Mouse (Mus musculus): ENCODE measurements around the gene Sclt1.
"Not testable (repeated sequence)": the region's sequence is repeated elsewhere in the genome, so short reads cannot be mapped to it uniquely, and the experiment has no call there.

The Sclt1 gene

GRCm38 (mm10) chr3:41742278-41742934 lies at the start of gene Sclt1, which contains the start of gene D3Ertd751e:
Sclt1 (minus strand) TSS chr3:41742514.
D3Ertd751e (plus strand) TSS chr3:41742611.
- DNase-seq, result peak; percentile 93 to 94

- no peak for DNase-seq
Observed at GRCm38 (mm10) chr3:41762091-41762490, 19.8 kb upstream of the Sclt1 start.

- no peak for DNase-seq
Observed at GRCm38 (mm10) chr3:41754556-41754955, 12.2 kb upstream of the Sclt1 start.

- peak in 1 of 2 experiments; percentile 8 for DNase-seq
Observed at GRCm38 (mm10) chr3:41743436-41743835, 1.1 kb upstream of the Sclt1 start.

- DNase-seq, result peak in 1 of 2 experiments; percentile 2
Observed at GRCm38 (mm10) chr3:41741601-41742277, 575 bp downstream of the Sclt1 start.

- DNase-seq, result no peak
Observed at GRCm38 (mm10) chr3:41695681-41696080, 46.6 kb downstream of the Sclt1 start.

- DNase-seq, result no peak
Observed at GRCm38 (mm10) chr3:41692440-41693142, 49.7 kb downstream of the Sclt1 start.

- not testable (repeated sequence) for DNase-seq
Observed at GRCm38 (mm10) chr3:41690114-41690640, 52.1 kb downstream of the Sclt1 start.

GRCm38 (mm10) chr3:41686396-41686795 lies 55.9 kb downstream of the Sclt1 start:
- no peak for DNase-seq

GRCm38 (mm10) chr3:41682084-41682483 lies 60.2 kb downstream of the Sclt1 start:
- no peak for DNase-seq

GRCm38 (mm10) chr3:41676648-41677047 lies 65.7 kb downstream of the Sclt1 start:
- DNase-seq, result no peak

- DNase-seq, result no peak
Observed at GRCm38 (mm10) chr3:41674778-41675177, 67.5 kb downstream of the Sclt1 start.

- no peak for DNase-seq
Observed at GRCm38 (mm10) chr3:41655642-41656041, 86.7 kb downstream of the Sclt1 start.

- DNase-seq, result no peak
Observed at GRCm38 (mm10) chr3:41620971-41621370, 121.3 kb downstream of the Sclt1 start.

GRCm38 (mm10) chr3:41618488-41618887 lies 123.8 kb downstream of the Sclt1 start:
- no peak for DNase-seq

- no peak for DNase-seq
Observed at GRCm38 (mm10) chr3:41618036-41618435, 124.3 kb downstream of the Sclt1 start.

GRCm38 (mm10) chr3:41614230-41614985 lies 127.9 kb downstream of the Sclt1 start:
- no peak for DNase-seq

- DNase-seq, result no peak
Observed at GRCm38 (mm10) chr3:41613706-41614105, 128.6 kb downstream of the Sclt1 start.

GRCm38 (mm10) chr3:41612211-41612610 lies 130.1 kb downstream of the Sclt1 start:
- DNase-seq, result no peak

GRCm38 (mm10) chr3:41609071-41609470 lies 133.2 kb downstream of the Sclt1 start:
- DNase-seq, result no peak

- no peak for DNase-seq
Observed at GRCm38 (mm10) chr3:41607467-41607866, 134.8 kb downstream of the Sclt1 start.

- no peak for DNase-seq
Observed at GRCm38 (mm10) chr3:41607050-41607449, 135.3 kb downstream of the Sclt1 start.

GRCm38 (mm10) chr3:41606330-41606664 lies 136.0 kb downstream of the Sclt1 start:
- DNase-seq, result no peak

All from spleen, adult 18-20 months (tissue).